Mouse (Mus musculus): ENCODE measurements around the gene Styk1.
"Not testable (repeated sequence)": the region's sequence is repeated elsewhere in the genome, so short reads cannot be mapped to it uniquely, and the experiment has no call there.

The Styk1 gene

DNA sequence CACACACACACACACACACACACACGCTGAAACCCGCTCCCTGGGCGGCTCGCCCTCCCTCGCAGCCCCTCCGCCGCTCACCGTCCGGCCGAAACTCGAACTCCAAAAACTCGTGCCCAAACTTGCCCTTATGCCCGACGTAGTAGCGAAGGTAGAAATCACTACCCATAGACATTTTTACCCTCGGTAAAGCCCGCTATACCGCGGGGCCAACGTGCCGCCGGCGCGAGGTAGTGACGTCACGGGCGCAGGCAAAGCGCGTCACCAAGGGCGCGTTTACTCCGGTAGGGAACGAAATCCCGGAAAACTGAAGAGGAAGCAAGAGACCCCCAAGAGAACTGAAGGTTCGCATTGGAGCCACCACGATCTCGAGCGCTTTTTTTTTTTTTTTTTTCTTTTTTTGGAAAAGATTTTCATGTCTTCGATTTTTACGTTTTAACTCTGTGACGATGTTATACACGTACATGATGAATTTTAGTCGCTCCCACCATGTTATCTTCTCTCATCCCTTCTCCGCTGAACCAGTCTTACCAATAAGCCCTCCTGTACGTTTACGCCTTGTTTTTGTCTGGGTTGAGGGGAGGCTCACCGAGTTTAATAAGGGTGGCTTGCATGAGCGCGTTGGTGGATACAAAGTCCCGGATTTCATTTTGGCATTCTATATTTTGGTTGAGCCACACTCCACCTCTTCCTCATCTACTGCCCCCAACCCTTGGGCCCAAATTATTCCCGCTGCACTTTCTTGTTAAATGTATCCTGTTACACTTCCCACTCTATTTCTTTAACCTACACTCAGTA, 60.2 kb downstream of the Styk1 start, which contains the start of gene Magohb:
Gene Magohb (minus strand): TSS at position 254 of the 798 bp plus-strand sequence.
- peak; percentile 52 for DNase-seq (ENCODE audit: low read depth, low spot score)

- peak; percentile 13 for DNase-seq (ENCODE audit: low read depth, low spot score)
These were observed 61.0 kb downstream of the Styk1 start for GRCm38 (mm10) chr6:131292276-131292990.

- peak; percentile 33 for DNase-seq (ENCODE audit: low read depth, low spot score)
These were observed 63.0 kb downstream of the Styk1 start for GRCm38 (mm10) chr6:131290430-131290829.

DNA sequence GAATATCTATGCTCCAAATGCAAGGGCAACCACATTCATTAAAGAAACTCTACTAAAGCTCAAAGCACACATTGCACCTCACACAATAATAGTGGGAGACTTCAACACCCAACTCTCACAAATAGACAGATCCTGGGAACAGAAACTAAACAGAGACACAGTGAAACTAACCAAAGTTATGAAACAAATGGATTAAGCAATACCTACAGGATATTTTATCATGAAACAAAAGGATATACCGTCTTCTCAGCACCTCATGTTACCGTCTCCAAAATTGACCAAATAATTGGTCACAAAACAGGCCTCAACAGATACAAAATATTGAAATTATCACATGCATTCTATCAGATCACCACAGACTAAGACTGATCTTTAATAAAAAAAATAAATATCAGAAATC, 75.2 kb downstream of the Styk1 start:
- not testable (repeated sequence) for DNase-seq (ENCODE audit: low read depth, low spot score)

DNA sequence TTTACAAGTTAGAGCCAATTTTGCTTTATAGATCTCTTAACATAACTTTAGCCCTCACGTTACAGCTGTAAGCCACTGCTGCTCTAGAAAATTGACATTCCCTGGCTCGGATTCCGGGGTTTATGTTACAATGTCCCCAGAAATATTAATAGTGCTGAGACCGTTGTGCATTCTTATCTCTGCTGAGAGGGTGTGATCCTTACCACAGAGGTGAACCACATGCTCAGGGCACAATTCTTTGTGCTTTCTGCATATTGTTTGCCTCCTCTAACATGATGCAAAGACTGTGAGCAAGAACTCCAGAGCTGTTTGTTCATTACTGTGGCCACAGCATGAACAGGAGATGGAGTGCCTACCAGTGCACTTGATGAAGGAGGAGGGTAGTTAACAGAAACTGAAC, 76.7 kb downstream of the Styk1 start:
- DNase-seq (ENCODE audit: low read depth, low spot score), result no peak

DNA sequence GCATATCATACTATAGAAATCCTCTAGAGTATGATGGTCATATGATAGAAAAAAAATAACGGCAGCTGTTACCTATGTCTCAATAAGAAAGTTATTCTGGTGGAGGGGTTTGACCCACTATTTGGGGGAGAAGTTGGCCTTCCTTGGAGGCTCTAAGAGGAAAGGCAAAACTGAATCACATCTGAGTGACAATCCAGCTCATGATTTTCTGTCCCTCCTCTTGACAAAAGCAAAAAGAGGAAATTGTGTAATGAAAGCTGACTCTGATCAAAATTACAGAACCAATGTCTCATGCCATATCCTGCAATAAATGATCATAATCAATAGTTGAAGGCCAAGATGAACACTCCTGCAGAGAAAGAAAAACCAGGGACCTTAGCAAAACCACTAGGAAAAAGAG, 81.1 kb downstream of the Styk1 start:
- no peak for DNase-seq (ENCODE audit: low read depth, low spot score)

GRCm38 (mm10) chr6:131270312-131270711, 83.1 kb downstream of the Styk1 start:
- no peak for DNase-seq (ENCODE audit: low read depth, low spot score)

- DNase-seq (ENCODE audit: low read depth, low spot score), result no peak
These were observed 83.8 kb downstream of the Styk1 start for GRCm38 (mm10) chr6:131269599-131269998.

GRCm38 (mm10) chr6:131264175-131264574, 89.2 kb downstream of the Styk1 start:
- no peak for DNase-seq (ENCODE audit: low read depth, low spot score)

DNA sequence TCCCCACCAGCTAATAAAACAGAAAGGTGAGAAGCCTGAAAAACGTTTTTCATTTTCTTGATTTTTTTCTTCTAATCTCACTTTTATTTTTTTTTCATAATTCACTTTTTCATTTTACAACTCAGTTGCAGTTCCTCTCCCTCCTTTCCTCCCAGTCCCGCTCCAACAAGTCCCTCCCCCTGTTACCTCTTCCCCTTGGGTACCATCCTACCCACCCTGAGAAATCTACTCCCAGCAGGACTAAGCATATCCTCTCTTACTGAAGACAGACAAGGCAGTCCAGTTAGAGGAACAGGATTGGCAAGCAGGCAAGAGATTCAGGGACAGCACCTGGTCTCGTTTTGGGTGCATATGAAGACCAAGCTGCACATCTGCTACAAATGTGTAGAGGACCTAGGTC, 90.6 kb downstream of the Styk1 start:
- DNase-seq (ENCODE audit: low read depth, low spot score), result no peak

DNA sequence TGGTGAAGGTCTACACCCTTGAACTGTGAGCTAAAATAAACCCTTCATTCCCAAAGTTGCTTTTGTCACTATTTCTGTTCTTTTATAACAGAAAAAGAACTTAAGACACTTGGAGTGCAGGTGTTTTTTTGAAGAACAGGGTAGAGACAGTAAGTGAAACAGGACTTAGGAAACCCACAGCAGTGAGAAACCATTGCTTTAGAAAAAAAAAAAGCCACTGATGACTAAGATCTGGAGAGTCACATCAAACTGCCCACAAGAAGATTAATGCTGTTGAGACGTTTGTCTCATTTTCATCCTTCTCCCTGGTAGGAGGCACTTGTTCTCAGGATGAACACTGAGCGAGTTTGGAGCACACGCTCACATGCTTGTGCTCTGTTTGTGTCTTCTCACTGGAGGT, 91.4 kb downstream of the Styk1 start:
- no peak for DNase-seq (ENCODE audit: low read depth, low spot score)
